Mouse (Mus musculus) liver, postnatal 0 days (tissue): Measurements from ENCODE around the gene Lrrc3.

ENCODE experiments used
- CTCF ChIP-seq: sonication (generic); IDR thresholded peaks from 2 replicates; pipeline ENCODE4 v1.5.1; 2016; ENCODE audit warnings: antibody characterized with exemption, low read depth
- EP300 ChIP-seq: IDR thresholded peaks from 2 replicates; pipeline ENCODE4 v1.6.1; 2016; ENCODE audit warnings: antibody characterized with exemption, low read depth, mild to moderate bottlenecking

GRCm38 (mm10) chr10:77864762-77865143 lies 37.6 kb downstream of the Lrrc3 start:
- no peak for TF ChIP-seq CTCF
- TF ChIP-seq EP300, result no peak
